Mouse (Mus musculus): Measurements from ENCODE around the gene Efcab8.

GRCm38 (mm10) chr2:153824593-153824992 is 44.9 kb downstream of the Efcab8 start:
- TF ChIP-seq TAL1 (IDR thresholded peaks at IDR 0.05; ENCODE audit: low read length) (no peak), GATA1 (IDR thresholded peaks at IDR 0.05; ENCODE audit: low read length) (no peak)

Data from erythroblast, embryonic 14.5 days (primary cell).